Mouse (Mus musculus): ENCODE measurements around the gene Kdsr. TPM values are rescaled to one million over a fixed set of nuclear protein-coding genes. Genes with fewer than 3 reads are reported as not detected.
A peak's percentile ranks its signal among the peaks of the same experiment; 100 is the strongest.

The Kdsr gene
- total RNA-seq, 2 experiments from 2014 or later: 24.0 to 24.8 TPM

DNA sequence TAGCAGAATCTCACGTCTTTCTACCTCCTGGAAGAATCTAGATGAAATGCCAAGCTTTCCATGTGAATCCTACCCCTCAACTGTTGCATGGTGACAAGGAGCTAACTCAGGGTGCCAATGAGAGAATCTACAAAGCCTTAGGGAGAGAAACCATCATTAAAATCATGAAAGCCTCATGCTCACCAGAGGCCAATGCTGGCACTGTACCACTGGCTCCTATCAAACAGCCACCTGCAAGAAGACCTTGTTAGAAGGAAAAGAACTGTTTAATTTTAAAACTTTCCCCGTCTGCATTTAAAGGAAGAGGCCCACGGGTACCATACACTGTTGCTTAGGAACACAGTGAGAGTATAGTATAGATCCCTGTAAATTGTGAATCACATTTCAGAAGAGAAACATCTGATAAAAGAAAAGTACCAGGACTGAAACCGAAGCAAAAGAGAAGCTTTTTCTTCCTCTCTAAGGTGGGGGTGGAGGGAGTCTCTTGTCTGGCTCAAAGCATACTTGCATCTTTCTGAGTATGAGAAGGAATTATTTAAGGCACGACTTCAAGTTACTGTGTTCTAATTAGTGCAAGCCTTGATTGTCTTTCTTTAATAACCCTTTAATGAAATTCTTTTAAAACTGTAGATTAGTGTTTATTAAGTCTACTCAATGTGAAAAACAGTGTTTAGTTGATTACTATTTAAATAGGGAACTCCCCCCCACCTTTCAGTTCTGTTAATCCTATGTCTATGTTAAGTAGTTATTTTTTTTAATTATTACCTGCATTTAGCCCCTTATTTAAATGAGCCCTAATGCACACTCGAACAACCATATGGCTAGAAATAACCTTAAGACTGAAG, 52.3 kb downstream of the Kdsr start:
- intact Hi-C loops (cut with DNase I): no loop called here
- no peak for DNase-seq (ENCODE audit: low spot score in 2 of 2)

DNA sequence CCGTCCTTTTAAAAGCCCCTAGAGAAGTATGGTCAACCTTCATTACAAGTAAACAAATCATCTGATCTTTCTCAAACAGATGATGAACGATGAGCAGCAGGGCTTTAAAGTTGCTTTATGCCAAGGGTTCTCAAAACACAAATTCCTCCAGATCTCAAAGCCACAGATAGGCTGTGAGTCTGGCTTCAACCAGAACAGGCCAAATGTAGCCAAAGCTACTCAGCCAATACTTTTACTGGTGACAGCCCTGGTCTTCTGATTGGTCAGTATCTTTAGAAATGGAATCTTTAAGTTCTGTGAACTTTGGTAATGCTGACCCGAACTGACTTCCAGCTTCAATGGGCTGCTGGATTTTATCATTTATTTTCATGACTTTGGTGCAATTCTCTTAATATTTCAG, 56.3 kb downstream of the Kdsr start:
- DNase-seq (ENCODE audit: low spot score in 2 of 2): no peak
- intact Hi-C loops (cut with DNase I): no loop called here

DNA sequence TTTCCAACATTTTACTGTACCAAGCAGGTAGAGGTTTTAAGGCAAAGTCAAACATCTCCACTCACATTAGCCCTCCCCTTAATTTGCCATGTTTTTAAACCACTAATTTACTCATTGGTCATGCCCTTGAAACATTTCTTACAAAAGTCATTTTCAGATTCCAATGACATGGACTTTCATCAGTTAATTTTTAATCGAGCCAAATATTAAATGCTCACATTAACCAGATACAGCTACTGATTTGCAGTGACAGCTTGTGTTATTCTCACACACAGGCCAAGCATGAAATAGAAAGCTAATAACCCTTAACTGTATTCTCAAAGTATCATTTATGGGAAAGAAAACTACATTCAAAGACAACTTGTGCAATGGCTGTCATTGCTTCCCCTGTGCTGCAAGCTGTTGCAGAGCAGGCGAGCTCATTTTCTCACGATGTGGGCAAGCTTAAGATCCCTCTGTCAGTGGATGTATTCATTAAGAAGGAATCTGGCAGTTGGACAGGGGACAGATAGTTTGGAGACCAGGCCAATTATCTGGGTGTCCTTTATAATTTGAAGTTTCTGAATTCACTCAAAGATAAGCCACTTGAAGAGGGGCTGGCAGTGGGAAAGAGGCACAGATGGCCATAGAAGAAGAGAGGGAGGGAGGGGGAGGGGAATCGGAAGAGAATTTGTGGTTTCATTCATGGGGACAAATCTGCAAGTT, 56.9 kb downstream of the Kdsr start:
- intact Hi-C loops (cut with DNase I): no loop called here
- peak; percentile 19 to 30 for DNase-seq (ENCODE audit: low spot score in 2 of 2)

DNA sequence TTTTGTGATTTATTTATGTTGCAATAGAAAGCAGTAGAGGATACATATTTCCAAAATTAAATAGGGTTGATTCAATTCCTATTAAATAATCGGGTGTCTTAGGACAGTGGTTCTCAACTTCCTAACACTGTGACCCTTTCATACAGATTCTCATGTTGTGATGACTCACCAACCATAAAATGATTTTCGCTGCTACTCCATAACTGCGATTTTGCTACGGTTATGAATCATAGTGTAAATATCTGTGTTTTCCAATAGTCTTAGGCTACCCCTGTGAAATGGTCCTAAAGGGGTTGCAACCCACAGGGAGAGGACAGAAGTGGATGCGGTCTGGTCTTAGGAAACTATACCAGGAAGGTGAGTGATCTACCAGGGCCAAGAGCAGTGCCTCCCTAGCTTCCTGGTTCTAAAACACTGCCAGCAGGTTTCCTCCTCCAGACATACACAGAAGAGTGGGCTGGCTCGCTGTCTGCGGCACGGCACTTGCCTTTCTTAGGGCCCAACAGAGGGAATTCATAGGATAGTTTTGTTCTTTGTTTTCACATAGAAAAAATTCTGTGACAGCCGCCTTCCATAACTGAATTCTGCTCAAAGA, 58.9 kb downstream of the Kdsr start:
- intact Hi-C loops (cut with DNase I): no loop called here
- DNase-seq (ENCODE audit: low spot score in 2 of 2): no peak

DNA sequence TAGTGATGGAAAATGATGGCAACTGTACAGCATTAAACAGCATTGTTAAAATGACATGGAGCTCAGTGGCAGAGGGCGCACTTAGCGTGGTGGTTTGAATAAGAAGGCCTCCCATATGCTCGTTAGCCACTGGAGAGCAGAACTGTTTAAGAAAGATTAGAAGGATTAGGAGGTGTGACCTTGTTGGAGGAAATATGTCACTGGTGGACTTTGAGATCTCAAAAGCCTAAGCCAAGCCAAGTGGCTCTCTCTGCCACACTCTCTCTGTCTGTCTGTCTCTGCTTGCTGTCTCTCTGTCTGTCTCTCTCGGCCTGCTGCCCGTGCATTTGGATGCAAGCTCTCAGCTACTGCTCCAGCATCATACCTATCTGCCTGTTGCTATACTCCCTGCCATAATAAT, 63.1 kb downstream of the Kdsr start:
- DNase-seq (ENCODE audit: low spot score in 2 of 2): no peak
- intact Hi-C loops (cut with DNase I): no loop called here

DNA sequence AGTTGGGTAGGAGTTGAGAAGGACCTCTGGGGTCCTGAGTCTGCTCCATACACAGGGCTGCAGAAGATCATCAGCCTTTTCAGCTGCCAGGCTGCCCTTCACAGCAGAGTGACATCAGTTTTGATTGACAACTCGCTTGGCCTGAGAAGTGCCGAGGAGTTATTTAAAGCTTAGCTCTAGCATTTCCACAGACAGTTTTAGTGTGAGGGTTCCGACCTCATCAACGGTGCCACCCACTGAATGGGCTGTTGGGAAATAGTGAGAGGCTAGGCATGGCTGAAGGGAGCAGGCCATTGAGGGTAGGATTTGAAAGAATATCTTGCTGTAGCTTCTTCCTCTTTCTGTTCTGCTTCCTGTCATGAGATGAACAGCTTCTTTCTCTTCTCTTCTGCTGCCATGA, 63.9 kb downstream of the Kdsr start:
- DNase-seq (ENCODE audit: low spot score in 2 of 2): no peak
- intact Hi-C loops (cut with DNase I): no loop called here

DNA sequence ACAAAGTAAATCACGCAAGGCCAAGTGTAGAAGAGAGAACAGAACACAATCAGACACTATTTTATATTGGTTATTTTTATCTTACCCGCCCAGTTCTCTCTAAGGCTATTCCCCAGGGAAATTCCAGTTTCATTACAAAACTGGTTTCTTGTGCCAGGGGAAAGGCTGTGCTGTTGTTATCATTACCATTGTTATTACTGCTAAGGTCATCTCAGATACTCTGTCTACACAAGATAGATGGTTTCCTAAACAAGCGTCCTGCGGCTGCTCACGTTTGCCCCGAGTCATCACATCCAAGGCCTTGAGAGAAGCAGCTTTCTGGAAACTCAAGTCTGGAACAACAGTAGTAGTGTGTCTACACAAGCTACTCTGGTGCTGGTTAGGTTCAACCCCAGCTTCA, 65.2 kb downstream of the Kdsr start:
- intact Hi-C loops (cut with DNase I): no loop called here
- no peak for DNase-seq (ENCODE audit: low spot score in 2 of 2)

DNA sequence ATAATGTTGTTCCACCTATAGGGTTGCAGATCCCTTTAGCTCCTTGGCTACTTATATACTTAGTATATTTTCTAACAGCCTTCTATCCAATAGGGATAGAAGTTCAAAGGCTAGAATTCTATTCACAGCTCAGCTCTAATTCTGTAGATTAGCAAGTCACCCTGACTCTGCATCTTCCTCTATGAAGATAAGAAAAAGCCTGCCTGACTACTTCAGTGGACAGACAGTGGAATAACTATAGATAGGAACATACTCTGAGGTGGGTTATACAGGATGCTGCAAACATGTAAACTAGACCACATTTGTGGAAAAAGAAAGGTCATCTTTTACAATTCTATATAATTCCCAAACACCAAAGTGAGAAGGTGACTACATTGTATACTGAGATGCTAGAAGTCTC, 66.9 kb downstream of the Kdsr start:
- intact Hi-C loops (cut with DNase I): no loop called here
- no peak for DNase-seq (ENCODE audit: low spot score in 2 of 2)

DNA sequence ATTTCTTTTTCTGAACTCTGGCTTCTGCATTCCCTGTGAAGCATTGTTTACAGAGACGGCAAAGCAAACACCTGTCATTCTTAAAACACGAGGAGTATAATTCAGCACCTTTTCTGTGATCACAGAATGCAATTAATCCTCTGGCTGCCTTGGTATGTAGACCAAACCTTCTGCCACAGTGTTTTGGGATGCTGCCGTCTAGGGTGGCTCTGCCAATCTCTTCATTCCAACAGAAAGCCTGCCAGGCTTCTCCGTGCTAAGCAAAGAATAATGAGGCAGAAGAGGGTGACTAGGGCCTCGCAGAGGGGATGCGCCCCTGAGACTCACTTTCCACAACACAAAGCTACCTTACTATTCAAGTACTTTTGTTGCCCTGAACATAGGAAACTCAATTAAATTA, 68.6 kb downstream of the Kdsr start:
- intact Hi-C loops (cut with DNase I): loop anchor here (1.0 kb wide), 1 partner anchor 13 kb away; no protein-coding TSS in a partner anchor
- DNase-seq (ENCODE audit: low spot score in 2 of 2): peak in 1 of 2 experiments; percentile 13

DNA sequence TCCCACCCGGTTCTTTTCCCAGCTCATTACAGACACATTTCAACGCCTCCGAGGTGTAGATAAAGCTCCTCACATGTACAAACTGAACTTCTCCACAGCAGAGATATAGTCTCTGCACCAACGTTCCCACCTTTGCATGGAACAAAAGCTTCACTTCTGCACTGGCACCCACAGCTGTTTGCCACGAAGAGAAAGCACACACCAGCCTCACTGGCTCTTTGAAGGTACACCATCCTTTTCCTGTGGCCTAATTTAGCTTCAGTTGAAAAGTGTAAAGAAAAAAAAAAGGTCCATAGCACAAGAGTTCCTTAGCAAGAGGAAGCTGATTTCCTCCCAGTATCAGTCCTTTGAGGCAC, 71.4 kb downstream of the Kdsr start:
- no peak for DNase-seq (ENCODE audit: low spot score in 2 of 2)
- intact Hi-C loops (cut with DNase I): no loop called here

DNA sequence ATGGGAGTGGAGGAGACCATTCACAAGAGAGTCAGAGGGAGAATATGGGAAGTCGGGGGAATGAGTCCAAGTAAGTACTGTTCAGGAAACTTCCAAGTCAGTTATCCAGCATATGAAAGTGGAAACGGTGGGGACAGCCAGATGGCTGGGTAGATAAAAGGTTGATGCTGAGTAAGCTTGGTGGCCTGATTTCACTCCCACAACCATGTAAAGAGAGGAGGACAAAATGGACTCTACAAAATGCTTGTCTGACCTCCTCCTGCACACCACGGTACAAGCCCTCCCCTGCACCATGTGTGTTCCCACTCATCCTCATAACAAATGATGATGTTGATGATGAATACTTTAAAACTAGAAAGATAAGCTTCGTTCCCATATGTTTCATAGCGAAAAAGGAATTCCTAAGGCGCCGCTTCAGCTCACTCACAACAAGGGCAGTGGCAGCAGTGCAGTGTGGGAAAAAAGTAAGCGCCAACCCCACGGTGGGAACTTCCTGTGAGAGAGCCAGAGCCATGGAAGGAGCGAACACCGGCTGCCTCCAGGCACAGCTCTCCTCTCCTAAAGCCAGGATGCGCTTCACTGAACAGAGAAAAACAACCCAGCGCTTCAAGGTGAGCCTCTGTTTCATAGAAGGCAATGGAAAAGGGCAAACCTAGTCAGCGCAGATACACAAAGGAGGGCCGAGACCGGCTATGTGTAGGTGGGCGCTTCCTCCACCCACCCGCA, 71.9 kb downstream of the Kdsr start:
- intact Hi-C loops (cut with DNase I): no loop called here
- no peak for DNase-seq (ENCODE audit: low spot score in 2 of 2)

DNA sequence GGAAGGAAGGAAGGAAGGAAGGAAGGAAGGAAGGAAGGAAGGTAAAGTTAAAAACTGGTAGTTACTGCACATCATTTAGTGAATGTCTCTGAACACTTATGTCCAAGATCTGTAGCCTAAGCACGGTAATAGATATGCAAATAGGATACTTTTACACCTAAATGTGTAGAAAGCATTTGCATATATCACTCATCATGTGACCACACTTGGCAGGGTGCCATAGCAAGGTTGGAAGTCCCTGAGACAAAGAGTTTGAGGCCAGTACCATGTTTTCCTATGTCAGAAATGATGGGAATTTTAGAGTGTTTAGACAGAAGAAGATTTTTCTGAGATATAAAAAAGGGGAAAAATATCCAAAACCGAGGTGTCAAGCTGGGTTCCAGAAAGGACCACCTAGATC, 73.8 kb downstream of the Kdsr start:
- intact Hi-C loops (cut with DNase I): no loop called here

DNA sequence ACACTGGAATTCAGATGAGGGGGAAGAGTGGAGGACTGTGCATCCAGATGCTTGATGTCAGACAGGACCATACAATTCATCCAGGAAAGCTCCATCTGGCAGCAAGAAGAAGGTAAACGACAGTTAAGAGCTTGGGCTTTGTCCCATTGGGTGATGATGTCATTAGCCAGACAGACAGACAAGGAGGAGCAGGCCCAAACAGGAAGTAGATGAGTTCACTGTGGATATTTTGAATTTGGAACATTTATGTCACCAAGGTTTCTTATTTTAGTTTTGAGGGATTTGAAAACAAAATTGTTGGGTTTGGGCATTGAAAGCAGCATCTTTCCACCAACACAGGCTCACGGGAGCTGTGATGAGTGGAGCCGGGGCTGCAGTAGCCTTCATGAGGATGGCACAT, 75.0 kb downstream of the Kdsr start:
- DNase-seq (ENCODE audit: low spot score in 2 of 2): no peak
- intact Hi-C loops (cut with DNase I): no loop called here

More for the DNA sequence above, 73.8 kb downstream of the Kdsr start:
- DNase-seq (ENCODE audit: low spot score in 2 of 2): no peak

DNA sequence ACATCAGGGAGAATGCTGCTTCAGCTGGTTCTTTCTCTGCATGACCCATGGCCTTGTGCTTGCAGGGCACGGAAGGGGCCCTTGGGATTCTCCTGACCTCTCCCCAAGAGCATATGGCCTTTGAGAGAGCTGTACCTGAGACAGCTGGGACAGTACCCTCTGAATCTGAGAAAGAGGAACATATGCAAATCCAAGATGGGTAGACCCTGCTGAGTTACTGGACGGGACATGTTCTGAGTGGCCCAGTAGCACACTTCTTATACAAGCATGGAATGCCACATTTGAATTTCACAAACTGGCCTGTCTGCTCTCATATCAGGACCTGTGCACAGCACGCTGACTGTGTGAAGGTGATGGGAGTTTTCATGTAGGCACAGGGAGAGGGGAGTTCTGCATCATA, 76.7 kb downstream of the Kdsr start:
- intact Hi-C loops (cut with DNase I): no loop called here

DNA sequence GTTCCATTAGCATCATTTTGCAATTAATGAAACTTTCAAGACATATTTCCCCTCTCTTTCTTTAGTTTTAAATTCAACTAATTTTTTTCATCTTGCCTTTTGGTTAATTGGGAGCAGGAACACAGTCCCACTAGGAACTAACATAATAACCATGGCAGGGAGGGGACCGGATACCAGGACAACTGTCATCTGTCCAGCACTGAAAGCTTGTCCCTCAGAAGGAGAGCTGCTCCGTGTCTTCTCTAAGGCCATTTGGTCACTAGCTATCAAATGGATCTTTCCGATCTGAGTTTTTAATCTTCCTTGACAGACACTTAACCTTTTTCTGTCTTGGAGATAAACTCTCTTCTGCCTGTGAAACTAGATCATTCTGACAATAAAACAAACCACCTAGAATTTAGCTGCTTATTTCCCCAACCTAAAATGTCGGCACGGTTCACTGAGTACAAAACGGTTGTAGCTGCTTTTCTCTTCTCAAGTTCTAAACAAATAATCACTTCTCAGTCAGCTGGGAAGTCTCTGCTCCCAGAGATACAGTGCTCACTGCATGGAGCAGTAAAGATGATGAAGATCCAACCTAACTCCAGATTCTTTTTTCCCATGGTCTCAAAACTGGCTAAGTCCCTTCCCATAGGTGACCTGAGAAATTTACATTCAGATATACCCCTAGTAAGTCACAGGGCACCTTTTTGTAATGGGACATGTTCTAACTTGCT, 79.6 kb downstream of the Kdsr start:
- intact Hi-C loops (cut with DNase I): no loop called here
- DNase-seq (ENCODE audit: low spot score in 2 of 2): no peak

More for the DNA sequence above, 76.7 kb downstream of the Kdsr start:
- no peak for DNase-seq (ENCODE audit: low spot score in 2 of 2)

DNA sequence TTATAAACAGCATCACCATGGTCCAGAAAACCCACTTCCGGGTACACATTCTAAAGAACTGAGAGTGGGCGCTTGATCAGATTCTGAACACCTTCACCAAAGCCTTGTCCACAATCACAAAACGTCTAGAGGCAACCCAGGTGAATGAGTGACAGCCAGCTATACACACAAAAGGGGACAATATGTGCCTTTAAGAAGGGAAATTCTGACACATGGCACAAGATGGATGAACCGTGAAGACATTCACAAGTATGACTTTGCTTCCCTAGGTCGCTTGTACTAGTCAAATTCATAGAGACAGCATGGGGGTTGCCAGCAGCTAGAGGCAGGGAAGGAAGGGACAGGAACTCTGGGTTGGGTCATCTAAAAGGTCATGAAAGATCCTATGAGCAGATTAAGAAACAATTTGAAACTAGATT, 81.5 kb downstream of the Kdsr start:
- DNase-seq (ENCODE audit: low spot score in 2 of 2): no peak
- intact Hi-C loops (cut with DNase I): loop anchor here (1.0 kb wide), 1 partner anchor 12 kb away; no protein-coding TSS in a partner anchor
